Mouse (Mus musculus): ENCODE results near the gene Usp37.
"Not testable (repeated sequence)": the region's sequence is repeated elsewhere in the genome, so short reads cannot be mapped to it uniquely, and the experiment has no call there.

Usp37 gene

DNA sequence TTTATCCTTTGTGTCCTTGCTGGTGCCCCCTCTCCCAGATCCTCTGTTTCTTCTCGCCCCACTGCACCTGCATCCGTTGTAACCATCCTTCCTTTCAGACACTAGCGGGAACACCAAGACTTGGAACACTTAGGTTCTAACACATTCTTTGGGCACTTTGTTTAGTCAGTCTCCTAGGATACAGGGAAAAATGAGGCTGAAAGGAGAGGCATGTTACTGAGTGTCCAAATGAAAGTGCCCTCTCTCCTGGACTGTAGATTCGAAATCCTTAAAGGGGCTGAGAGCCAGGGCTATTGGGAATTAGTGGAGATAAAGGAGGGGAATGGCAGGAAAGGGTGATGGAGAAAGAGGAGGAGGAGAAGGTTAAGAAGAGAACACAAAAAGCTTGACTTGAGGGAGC, at the start of gene Usp37:
Gene Usp37 (minus strand): TSS at position 101 of the 400 bp plus-strand sequence.
- no peak for DNase-seq (ENCODE audit: low spot score)

DNA sequence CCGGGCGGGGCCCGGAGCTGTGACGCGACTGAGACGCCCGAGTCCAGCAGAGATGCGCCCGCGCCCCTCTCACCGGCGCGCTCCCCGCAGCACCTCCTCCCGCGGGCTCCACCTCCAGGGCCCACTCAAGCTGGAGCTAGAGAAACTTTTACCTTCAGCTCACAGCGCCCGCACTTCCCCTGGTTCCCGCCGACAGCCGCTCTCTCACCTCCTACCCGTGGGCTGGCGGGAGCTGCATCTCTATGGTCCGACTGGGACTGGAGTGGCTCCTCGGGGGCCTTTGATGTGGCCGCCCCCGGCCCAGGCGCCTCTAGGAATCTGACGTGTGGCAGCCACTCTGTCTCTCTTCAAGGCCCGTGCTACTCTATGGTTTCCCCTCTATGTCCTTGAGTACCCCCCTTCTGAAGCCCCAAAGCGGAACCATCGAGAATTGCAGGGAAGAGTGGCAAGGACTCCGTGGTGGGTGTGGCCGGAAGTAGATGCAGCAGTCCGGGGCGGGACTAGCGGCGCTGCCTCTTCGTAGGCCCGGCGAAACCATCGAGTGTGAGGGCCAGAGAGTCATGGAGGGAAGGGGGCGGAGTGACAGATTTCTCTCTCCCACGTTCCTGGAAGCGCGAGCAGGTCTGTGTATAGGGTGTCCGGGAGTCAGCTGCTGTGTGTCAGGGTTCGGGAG, 43.8 kb upstream of the Usp37 start, which contains the start of the genes Zfp142 and Bcs1l:
Gene Zfp142 (minus strand): TSS at position 474 of the 673 bp plus-strand sequence.
Gene Bcs1l (plus strand): TSS at position 517 of the 673 bp plus-strand sequence.
- peak; percentile 92 for DNase-seq (ENCODE audit: low spot score)

DNA sequence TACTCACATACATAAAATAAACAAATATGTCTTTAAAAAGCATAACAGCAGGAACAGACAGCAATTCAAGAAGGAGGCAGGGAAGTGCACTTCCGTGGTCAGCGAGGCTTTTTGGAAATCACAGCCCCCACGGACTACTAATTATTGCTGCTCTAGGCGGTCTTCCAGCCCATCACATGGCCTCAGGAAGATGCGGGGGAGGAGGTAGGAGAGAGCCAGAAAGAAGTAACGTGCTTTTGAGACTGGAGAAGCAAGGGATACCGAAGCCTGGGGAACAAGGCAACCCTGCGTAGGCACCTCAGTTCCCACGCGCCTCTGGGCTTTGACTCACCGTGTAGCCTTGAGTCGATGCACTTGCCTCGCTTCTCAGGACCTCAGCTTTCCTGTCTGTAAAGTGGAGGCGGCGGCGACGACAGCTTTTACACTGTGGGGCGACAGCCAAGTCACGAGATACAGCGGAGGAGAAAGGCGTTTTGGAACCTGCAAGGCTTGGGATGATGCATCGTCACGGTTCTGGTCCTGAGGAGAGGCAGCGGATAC, 43.2 kb upstream of the Usp37 start:
- no peak for DNase-seq (ENCODE audit: low spot score)

DNA sequence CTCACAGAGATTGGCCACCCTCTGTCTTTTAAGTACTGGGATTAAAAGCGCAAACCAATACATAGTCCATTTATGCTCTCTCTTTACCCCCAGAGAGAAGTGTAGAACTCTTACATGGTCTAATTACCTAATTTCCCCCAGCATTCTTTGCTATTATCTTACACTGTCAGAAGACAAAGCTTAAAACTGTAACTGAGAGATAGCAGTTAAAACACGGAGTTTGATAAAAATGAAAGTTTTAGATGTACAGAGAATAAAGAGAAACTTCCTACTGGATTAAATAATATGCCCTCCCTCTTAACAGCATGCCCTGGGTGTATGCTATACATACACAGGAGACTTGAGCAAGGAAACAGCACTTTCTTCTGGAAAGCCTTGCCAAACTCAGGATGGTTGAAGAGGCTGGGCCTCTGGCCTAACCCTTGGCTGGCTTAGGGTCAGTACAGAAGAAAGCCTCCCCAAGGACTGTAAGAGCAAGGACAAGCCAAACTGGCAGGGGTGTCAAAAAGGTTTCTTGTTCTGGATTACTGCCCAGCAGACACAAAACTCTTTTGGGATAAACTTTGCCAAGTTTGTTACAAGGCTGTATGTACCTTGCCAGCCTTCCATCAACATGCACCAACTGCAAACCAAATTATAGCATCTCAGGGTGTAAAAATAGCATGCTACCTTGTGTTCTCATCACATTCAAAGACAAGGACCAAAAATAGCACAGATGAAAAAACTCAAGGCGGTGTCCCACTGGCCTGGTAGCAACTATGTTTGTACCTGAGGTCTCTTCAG, 40.7 kb upstream of the Usp37 start:
- DNase-seq (ENCODE audit: low spot score) = no peak

DNA sequence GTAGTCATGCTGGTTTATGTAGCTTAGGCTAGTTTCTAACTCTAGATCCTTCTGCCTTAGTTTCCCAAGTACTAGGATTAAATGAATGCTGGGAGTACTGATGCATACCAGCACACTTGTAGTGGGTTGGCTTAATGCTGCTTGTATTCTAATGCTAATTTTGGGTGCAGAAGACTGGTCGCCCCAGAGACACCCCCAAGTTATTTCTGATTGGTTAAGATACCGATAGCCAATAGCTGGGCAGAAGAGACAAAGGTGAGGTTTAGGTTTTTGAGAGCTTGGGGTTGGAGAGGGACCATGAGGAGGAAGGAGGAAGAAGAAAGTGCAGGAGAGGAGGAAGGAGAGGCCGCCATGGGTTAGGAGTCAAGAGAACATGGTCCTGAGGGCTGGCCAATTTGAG, 38.5 kb upstream of the Usp37 start:
- no peak for DNase-seq (ENCODE audit: low spot score)

DNA sequence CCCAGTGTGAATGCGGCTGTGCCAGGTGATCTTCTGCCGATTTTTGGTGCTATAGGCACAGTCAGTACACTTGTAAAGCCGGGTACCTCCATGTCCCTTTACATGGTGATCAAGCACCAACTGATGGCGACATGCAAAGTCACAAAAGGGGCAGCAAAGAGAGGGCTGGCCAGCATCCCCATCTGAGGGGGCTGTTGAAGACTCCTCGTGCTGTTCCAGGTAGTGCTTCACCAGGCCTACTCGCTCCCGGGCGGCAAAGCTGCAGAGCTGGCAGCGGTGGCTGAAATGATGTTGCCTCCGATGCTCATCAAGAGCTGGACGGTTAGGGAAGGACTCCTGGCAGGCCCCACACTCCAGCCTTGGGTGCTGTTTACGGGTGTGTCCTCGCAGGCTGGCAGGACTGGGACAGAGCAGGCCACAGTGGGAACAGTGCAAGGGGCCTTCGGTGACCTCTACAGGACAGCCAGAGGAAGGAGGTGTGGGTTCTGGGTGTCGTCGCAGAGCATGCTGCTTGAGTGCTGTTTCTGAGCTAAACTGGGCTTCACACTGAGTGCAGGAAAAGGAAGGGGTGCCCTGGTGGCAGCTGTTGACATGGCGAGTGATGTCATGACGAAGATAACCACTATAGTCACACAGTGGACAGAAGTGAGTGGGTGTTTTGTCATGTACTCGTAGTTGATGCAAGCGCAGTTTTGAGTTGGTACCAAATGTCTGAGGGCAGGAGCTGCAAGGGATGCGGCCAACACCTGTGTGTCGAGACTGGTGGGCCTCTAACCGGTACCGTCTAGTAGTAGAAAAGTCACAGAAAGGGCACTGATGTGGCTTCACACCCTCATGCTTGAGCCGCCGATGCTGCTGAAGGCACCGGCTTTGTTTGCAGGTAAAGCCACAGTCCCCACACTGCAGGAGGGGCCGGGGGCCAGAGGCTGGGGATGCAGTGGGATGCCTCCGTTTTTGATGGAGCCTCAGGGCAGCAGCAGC, 25.9 kb upstream of the Usp37 start:
- DNase-seq (ENCODE audit: low spot score) = no peak

DNA sequence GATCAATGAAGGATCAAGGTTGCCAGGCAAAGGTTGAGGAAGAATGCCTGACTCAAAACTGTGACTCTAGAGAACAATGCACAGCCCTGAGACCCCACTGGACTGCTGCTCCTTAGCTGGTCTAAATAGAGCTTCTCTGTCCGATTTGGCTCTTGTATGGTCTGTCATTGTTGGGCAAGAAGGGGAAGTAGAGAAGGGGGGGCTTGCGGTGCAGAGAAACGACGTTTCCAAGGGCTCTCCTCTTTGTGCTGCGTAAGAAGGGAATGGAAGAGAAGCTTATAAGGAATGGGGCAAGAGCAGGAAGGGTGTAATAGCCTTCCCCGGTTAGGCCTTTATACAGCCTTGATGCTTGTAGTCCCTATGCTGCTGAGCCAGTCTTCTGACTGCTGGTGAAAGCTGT, 21.8 kb upstream of the Usp37 start:
- DNase-seq (ENCODE audit: low spot score) = no peak

DNA sequence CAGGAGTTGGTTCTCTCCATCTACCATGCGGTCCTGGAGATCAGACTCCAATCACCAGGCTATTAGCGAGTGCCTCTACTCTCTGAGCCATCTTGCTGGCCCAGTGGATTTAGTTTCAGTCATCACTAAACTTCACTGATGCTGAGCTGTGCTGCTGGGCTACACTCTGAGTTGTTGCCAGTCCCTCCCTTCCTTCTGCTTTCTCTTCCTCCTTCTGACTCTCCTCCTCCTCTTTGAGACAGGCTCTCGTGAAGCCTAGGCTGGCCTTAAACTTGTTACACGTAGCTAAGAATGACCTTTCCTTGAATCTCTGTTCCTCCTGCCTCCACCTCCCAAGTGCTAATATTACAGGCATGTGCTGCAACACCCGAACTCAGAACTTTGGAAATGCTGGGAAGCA, 15.0 kb upstream of the Usp37 start:
- no peak for DNase-seq (ENCODE audit: low spot score)

DNA sequence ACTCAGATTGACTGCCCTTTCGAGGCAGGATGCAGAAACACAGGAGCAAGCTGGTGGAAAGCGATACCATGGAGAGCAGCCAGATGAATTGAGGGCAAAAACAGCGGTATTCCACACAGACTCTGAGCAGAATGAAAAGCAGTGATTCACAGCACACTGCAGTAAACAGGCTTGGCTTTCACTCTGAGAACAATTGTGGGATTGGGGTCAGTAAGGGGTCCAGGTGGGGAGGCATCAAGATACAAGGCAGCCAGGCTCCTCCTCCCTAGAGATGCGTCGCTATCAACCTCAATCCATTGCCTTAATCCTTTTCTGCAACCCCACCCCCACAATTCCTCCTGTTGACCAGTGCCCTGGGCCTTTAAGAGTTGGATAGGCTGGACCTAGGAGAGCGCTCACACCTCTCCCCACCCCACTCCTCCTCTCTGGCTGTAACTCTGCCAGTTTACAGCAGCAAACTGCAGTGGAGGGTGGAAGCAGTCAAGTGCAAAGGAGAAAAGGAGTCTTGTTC, 1.6 kb downstream of the Usp37 start, which contains the start of gene Plcd4:
Gene Plcd4 (plus strand): TSS at position 438 of the 511 bp plus-strand sequence.
- no peak for DNase-seq (ENCODE audit: low spot score)

DNA sequence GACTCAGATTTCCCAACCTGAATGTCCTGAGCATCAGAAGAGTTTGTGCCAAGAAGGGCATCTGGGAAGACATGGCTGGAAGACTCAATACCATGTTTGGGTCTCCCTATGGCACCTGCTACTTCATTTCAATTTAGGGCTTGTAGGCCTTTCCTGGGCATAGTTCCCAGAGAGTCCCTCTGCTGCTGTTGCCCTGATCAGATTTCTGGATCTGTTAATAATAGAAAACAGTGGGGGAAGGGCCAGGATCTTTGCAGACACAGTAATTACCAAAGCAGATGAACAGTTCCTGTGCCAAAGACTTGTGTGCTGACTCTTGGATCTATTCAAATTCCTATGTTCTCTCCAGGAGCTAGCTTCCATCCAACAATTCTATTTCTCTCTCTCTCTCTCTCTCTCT, 5.4 kb downstream of the Usp37 start:
- DNase-seq (ENCODE audit: low spot score) = no peak

DNA sequence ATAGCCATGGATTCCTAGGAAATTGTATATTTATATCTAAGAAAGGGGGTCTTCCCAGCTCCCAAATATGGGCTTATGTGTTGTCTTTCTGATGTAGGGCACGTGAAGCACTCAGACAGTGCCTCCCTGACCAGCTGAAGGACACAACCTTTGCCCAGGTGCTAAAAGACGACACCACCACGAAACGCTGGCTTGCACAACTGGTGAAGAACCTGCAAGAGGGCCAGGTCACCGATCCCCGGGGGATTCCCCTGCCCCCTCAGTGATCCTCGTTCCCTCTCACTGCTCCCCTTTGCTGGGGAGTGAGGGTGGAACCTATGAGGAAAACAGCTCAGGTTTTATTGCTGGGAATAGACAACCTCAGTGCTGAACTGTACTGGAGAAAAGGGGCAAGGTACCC, 15.5 kb downstream of the Usp37 start:
- no peak for DNase-seq (ENCODE audit: low spot score)

DNA sequence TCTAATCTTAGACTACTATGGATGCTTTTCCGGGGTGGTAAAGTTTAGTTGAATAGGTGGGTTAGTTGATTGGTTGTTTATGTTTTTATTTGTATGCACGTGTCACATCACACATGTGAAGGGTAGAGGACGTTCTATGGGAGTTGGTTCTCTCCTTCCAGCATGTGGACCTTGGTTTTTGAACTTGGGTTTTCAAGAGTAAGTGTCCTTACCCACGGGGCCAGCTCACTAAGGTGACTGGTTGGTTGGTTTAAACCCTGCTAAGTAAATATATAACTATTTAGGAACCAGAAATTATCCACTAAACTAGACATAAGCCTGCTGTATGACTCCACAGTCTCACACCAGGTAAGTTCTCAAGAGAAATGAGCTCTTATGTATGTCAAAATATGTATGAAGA, 19.3 kb downstream of the Usp37 start:
- DNase-seq (ENCODE audit: low spot score) = no peak

DNA sequence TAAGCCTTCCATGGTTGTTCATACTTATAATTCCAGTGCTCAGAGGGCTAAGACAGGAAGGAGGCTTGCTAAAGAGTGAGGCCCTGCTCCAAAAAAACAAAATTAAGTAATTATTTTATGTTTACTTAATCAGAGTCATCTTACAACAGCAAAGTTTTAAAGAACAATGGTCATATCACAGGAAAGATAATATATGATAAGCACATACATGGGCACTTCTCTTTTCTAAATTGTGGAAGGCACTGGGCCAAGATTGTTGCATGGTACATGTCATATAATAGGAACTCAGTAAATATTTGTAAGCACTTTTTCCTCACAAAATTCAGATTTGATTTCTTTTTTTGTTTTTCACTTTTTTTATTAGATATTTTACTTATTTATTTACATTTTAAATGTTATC, 24.2 kb downstream of the Usp37 start:
- DNase-seq (ENCODE audit: low spot score) = no peak

DNA sequence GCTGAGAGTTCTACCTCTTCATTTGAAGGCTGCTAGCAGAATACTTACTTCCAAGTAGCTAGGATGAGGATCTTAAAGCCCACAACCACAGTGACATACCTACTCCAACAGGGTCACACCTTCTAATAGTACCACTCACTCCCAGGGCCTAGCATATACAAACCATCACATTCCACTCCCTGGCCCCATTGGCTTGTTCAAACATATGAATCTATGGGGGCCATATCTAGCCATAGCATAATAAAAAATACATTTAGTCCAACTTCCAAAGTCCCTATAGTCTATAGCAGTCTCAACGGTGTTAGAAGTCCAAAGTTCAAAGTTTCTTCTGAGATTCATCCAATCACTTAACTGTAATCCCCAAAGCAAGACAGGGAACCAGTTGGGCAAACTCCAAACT, 31.1 kb downstream of the Usp37 start:
- DNase-seq (ENCODE audit: low spot score) = not testable (repeated sequence)

DNA sequence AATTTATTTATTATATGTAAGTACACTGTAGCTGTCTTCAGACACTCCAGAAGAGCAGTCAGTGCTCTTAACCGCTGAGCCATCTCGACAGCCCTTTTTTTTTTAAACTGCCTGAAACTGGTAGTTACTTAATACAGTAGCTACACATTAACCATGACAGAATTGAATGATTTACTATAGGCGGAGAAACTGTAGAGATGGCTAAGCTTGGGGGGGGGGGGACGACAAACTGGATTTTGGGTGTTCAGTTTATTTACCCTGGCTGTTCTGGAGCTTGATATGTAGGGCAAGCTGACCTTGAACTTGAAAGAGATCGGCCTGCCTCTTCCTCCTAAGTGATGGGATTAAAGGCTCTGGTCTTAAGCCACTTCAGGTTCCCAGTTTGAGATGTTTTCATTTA, 32.8 kb downstream of the Usp37 start:
- no peak for DNase-seq (ENCODE audit: low spot score)

DNA sequence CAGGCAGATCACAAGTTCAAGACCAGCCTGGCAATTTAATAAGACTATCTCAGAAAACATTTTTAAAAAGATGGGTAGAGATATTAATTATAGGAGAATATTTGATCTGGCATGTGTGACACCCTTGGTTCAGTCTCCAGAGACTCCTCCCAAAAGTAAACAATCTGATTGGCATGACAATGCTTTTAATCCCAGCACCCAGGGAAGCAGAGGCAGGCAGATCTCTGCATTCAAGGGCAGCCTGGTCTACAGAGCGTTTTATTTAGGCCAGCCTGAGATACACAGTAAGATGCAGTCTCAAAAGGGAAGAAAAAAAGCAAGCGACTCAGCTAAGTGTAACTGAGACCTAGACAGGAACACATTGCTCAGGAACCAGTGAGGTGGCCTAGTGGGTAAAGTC, 36.3 kb downstream of the Usp37 start:
- DNase-seq (ENCODE audit: low spot score) = no peak

DNA sequence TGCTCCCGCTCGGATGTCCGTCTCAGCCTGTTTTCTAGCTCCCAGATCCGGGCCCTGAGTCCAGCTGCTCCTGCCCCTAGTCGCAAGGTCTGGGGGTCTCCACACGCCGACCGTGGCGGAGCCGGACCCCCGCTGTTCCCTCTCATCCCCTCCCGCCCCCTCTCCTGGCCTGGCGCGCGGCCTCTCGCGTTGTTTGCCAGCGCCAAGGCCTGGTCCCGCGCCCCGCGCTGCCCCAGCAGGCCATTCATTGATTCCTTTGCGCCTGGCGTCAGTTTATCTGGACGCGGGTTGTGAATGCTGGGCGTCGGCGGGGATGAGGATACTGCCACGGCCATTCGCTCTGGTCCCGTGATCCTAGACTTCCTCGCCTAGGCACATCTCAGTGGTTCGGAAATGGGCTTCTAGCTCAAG, 37.6 kb downstream of the Usp37 start:
- peak; percentile 58 for DNase-seq (ENCODE audit: low spot score)

DNA sequence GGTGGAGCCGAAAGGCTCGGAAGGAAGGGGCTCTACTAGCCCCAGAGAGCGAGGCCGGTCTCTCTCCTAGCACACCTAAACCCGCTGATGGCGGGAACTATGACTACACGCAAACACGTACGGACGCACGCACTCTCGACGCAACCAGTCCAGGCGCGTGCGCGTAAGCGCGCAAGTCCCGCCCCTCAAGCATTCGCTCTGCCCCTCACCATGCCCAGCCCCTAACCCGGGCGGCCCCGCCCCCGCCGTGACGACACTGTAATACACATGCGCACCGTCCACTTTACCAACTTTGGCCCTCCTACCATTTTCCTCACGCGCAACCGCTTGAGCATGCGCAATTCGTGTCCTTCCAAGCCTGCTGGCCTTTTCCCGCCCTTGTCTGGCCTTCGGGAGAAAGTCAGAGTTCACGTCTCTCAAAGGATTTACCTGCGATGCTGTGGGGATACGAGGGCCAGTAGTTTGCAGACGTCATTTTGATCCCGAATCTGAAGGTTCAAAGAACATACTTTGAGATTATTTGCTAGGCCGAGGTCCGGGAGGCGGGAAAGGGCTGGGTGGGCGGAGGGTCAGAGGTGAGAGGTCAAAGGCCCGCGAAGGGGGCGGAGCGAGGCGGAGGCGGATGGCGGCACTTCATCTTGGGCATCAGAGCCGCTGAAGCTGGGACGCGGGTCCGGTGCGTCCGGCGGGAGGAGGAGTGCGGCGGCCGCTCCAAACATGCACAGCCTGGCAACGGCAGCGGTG, 38.2 kb downstream of the Usp37 start, which contains the start of gene Cnot9:
Gene Cnot9 (plus strand): TSS at position 338 of the 744 bp plus-strand sequence.
- DNase-seq (ENCODE audit: low spot score) = peak; percentile 100

DNA sequence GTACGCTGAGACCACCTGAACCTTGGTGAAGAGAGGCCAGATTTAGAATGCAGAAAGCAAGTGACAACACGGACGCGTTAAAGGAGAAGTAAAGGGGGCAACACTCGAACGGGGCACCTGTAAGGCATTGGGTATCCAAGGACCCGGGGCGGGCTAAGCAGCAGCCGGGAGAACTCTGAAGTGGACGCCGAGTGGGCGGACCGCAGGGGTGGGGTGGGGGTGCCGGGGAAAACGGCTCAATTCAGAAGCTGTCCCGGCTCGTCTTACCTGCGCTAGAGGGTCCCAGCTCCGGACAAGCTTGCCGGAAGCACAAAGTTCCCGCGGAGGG, 38.7 kb downstream of the Usp37 start:
- DNase-seq (ENCODE audit: low spot score) = no peak

DNA sequence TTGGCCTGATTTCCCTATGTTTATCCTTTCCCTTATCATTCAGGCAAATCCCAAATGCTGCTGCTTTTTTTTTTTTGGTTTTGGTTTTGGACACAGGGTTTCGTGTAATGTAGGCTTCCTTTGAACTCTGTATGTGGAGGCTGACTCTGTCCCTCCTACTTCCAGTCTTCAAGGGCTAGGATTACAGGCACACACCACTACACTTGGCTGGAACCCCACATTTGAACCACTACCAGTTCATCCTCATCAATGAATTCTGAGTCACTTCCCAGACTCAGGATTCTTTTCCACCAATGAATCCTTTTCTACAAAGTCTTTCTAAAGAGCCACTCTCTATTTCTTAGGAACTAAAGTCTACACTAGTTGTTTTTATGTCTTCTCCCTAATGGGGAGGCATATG, 43.0 kb downstream of the Usp37 start:
- no peak for DNase-seq (ENCODE audit: low spot score)

DNA sequence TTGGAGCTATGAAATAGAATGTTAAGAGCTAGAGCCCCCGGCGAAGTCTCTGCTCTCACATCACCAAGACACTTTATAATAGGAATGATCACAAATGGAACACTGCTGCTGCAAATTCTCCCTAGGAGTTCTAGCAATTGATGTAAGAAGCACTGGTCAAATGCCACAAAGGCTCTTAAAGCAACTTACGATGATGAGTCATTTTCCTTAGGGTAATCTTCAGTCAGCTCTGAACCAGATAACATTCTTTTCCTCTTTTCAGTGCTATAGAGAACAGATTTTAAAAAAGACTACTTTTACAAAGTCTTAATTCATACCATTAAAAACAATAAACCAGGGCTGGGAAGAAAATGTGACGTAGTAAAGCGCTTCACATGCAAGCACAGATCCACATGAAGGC, 58.3 kb downstream of the Usp37 start:
- no peak for DNase-seq (ENCODE audit: low spot score)

Data from spleen, adult 12 weeks (tissue).